Mouse (Mus musculus) layer of hippocampus, postnatal 25 days (tissue): ENCODE data around the gene Eef1akmt2. TPM values are rescaled to one million over a fixed set of nuclear protein-coding genes. Genes with fewer than 3 reads are reported as not detected.
A peak's percentile ranks its signal among the peaks of the same experiment; 100 is the strongest.

ENCODE experiments used
- DNase-seq, 2 experiments: peaks; one replicate each; pipeline ENCODE4 v3.0.0; 2022; ENCODE audit warnings: mixed read lengths in 2 of 2, low spot score in 1 of 2; ENCODE audit errors: extremely low spot score in 1 of 2
- total RNA-seq, 2 experiments: library from RNA; stranded (reverse); gene quantifications; 2 replicates each; pipeline ENCODE4 v1.2.3; 2021

Gene Eef1akmt2
- total RNA-seq, result 10 to 100 TPM; 29.1 to 38.7 TPM

GRCm38 (mm10) chr7:132852173-132852844 lies at the start of gene Eef1akmt2:
Gene Eef1akmt2, minus strand, starts transcription at chr7:132852673.
- DNase-seq, result peak; percentile 71 to 79

GRCm38 (mm10) chr7:132900826-132901531 lies 48.5 kb upstream of the Eef1akmt2 start:
- no peak for DNase-seq

GRCm38 (mm10) chr7:132898234-132898633 lies 45.8 kb upstream of the Eef1akmt2 start:
- DNase-seq, result no peak

- DNase-seq, result no peak
Measured at GRCm38 (mm10) chr7:132897258-132897657, 44.8 kb upstream of the Eef1akmt2 start.

- DNase-seq, result no peak
Measured at GRCm38 (mm10) chr7:132896206-132896815, 43.8 kb upstream of the Eef1akmt2 start.

- DNase-seq, result no peak
Measured at GRCm38 (mm10) chr7:132894841-132895555, 42.5 kb upstream of the Eef1akmt2 start.

GRCm38 (mm10) chr7:132893336-132893735 lies 40.9 kb upstream of the Eef1akmt2 start:
- DNase-seq, result no peak

GRCm38 (mm10) chr7:132892806-132893205 lies 40.3 kb upstream of the Eef1akmt2 start:
- no peak for DNase-seq

GRCm38 (mm10) chr7:132892311-132892661 lies 39.8 kb upstream of the Eef1akmt2 start:
- DNase-seq, result no peak

GRCm38 (mm10) chr7:132891561-132892310 lies 39.3 kb upstream of the Eef1akmt2 start:
- DNase-seq, result no peak

- no peak for DNase-seq
Measured at GRCm38 (mm10) chr7:132890201-132890600, 37.7 kb upstream of the Eef1akmt2 start.

GRCm38 (mm10) chr7:132889691-132890090 lies 37.2 kb upstream of the Eef1akmt2 start:
- DNase-seq, result no peak

GRCm38 (mm10) chr7:132888518-132889249 lies 36.2 kb upstream of the Eef1akmt2 start:
- no peak for DNase-seq

- DNase-seq, result no peak
Measured at GRCm38 (mm10) chr7:132888052-132888451, 35.6 kb upstream of the Eef1akmt2 start.

GRCm38 (mm10) chr7:132887019-132887804 lies 34.7 kb upstream of the Eef1akmt2 start:
- DNase-seq, result no peak

- DNase-seq, result peak in 1 of 2 experiments; percentile 19
Measured at GRCm38 (mm10) chr7:132884031-132884430, 31.6 kb upstream of the Eef1akmt2 start.

- DNase-seq, result no peak
Measured at GRCm38 (mm10) chr7:132882343-132882742, 29.9 kb upstream of the Eef1akmt2 start.

- no peak for DNase-seq
Measured at GRCm38 (mm10) chr7:132880276-132880675, 27.8 kb upstream of the Eef1akmt2 start.
